Comparison of ENCODE assay signal across 8 mouse cellular contexts in the genomic region with DNA sequence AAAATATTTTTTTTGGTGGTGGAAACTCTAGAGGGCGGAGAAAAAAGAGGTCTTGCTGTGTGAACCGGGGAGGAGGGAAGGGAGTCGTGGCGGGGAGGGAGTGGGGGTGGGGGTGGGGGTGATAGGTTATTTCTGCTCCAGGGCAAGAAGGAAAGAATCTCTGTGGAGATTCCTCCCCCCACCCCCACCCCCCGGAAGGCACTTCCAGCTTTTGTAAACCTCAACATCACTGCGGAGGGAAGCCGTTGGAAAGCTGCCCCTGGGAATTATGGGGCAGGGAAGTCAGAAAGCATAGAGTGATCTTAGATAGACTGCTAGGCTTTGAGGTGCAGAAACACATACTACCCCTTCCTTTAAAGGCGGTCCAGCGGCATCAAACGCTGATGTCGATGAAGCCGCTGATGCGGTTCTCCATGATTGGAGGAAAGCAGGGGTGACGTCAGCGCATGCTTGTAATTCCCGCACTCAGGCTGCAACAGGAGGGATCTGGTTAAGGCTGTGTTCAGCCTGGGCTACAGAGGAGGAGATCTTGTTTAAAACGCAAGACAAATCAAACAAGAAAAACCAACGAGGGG.
DNase-seq lines count a peak whose midpoint lies in the region; ATAC-seq and TF ChIP-seq lines count a peak whose summit lies in the region.

No protein-coding gene starts in this region.

- peak overlapping the region; percentile 51 for H3K4me3 ChIP-seq in hindbrain, embryonic 14.5 days (replicated peaks; ENCODE audit: low read length)
- H3K4me3 ChIP-seq in lung, postnatal 0 days (ENCODE audit: low read depth, low read length) = peak overlapping the region; percentile 51

- H3K9ac ChIP-seq in hindbrain, embryonic 14.5 days = peak overlapping the region; percentile 70
- H3K9ac ChIP-seq in lung, postnatal 0 days (replicated peaks; ENCODE audit: low read depth) = peak overlapping the region; percentile 34

- H3K27ac ChIP-seq in hindbrain, embryonic 14.5 days = peak overlapping the region; percentile 81
- H3K27ac ChIP-seq in lung, postnatal 0 days (ENCODE audit: low read length) = peak overlapping the region; percentile 64; the same call in 1 of the 2 replicates

- no peak for TF ChIP-seq CTCF in lung, postnatal 0 days (IDR thresholded peaks at IDR 0.05)

- no peaks in the 10 kb centered on the region for H3K27me3 ChIP-seq in hindbrain, embryonic 14.5 days (ENCODE audit: control insufficient read depth, insufficient read depth, low read length)
- no peaks in the 10 kb centered on the region for H3K27me3 ChIP-seq in lung, postnatal 0 days (replicated peaks; ENCODE audit: insufficient read depth, low read length)

- WGBS in hindbrain, embryonic 14.5 days = 2% methylated on average over 18 of the region's 18 CpGs
- 5% methylated on average over 18 of the region's 18 CpGs for WGBS in lung, postnatal 0 days

- no peaks in the 10 kb centered on the region for H3K36me3 ChIP-seq in hindbrain, embryonic 14.5 days (replicated peaks; ENCODE audit: control insufficient read depth, insufficient read depth)
- H3K36me3 ChIP-seq in lung, postnatal 0 days (ENCODE audit: insufficient read depth, low read length) = no peaks in the 10 kb centered on the region

- peak; percentile 92 for ATAC-seq in hindbrain, embryonic 14.5 days (ENCODE audit: low FRiP score)
- ATAC-seq in lung, postnatal 0 days = peak; percentile 79

- H3K9me3 ChIP-seq in hindbrain, embryonic 14.5 days (ENCODE audit: control insufficient read depth, low read length) = no peaks in the 10 kb centered on the region
- H3K9me3 ChIP-seq in lung, postnatal 0 days (ENCODE audit: low read length) = no peaks in the 10 kb centered on the region

- DNase-seq in NIH3T3 (ENCODE audit: low read depth) = peak; percentile 97
- peak; percentile 80 for DNase-seq in cerebellum, adult 9-11 months
- DNase-seq in frontal cortex, postnatal 25 days (ENCODE audit: low spot score in 2 of 2) = peak; percentile 45 to 72
- DNase-seq in hindbrain, embryonic 14.5 days (ENCODE audit: low spot score) = peak; percentile 86
- peak; percentile 59 to 85 for DNase-seq in layer of hippocampus, postnatal 14 days (ENCODE audit: low spot score in 2 of 2)
- peak; percentile 91 for DNase-seq in lung, postnatal 0 days (ENCODE audit: low spot score)
- peak; percentile 51 for DNase-seq in ovary, postnatal 36 days (ENCODE audit: low spot score)
- DNase-seq in urinary bladder, postnatal 14 days (ENCODE audit: low spot score) = peak; percentile 84

- TF ChIP-seq EP300 in lung, postnatal 0 days (IDR thresholded peaks at IDR 0.05) = peak; percentile 49; the same call in 1 of the 2 replicates

- H3K4me1 ChIP-seq in hindbrain, embryonic 14.5 days (replicated peaks; ENCODE audit: control insufficient read depth, insufficient read depth, low read length) = no peaks in the 10 kb centered on the region
- H3K4me1 ChIP-seq in lung, postnatal 0 days (ENCODE audit: insufficient read depth, low read depth, low read length) = peaks cover 9% of the 10 kb centered on the region

- H3K4me2 ChIP-seq in hindbrain, embryonic 14.5 days (replicated peaks) = peak overlapping the region; percentile 95
- peak overlapping the region; percentile 70 for H3K4me2 ChIP-seq in lung, postnatal 0 days (replicated peaks; ENCODE audit: low read depth, low read length)

Comparison
In these comparisons a context has a peak if more than half of its experiments do, and no peak if none do; other contexts are left out.
1. Peak in every context shown above with its lines: DNase-seq, ATAC-seq, H3K4me3 ChIP-seq and H3K27ac ChIP-seq.